Mouse (Mus musculus) neural tube, embryonic 15.5 days (tissue): ENCODE measurements at regions not wholly inside any gene's neighbourhood (a gene's known extent, or its start where the extent isn't known, plus 50 kb on each side); places are given as distances from the start of the nearest gene placed in this dataset.
"Not testable (repeated sequence)": the region's sequence is repeated elsewhere in the genome, so short reads cannot be mapped to it uniquely, and the experiment has no call there.

Source experiments
- ATAC-seq: fragments of 200-750 bp; cut with Nextera tagmentation; 2 replicates; pipeline ENCODE4 v1.8.0; 2017; ENCODE audit warnings: mild to moderate bottlenecking, moderate TSS enrichment, moderate library complexity; ENCODE audit not compliant: low FRiP score
- H3K27ac ChIP-seq: fragments of 300-500 bp; sonication (generic); replicated peaks from 2 replicates; pipeline ENCODE4 v1.5.1; 2015; ENCODE audit warnings: mild to moderate bottlenecking, inconsistent platforms
- H3K27me3 ChIP-seq: fragments of 300-500 bp; sonication (generic); replicated peaks from 2 replicates; pipeline ENCODE4 v1.6.1; 2015; ENCODE audit warnings: inconsistent platforms
- H3K36me3 ChIP-seq: fragments of 300-500 bp; sonication (generic); 2 replicates; pipeline ENCODE4 v1.6.1; 2015; ENCODE audit warnings: inconsistent platforms
- H3K4me1 ChIP-seq: fragments of 300-500 bp; sonication (generic); 2 replicates; pipeline ENCODE4 v1.6.1; 2015; ENCODE audit warnings: inconsistent platforms
- H3K4me2 ChIP-seq: fragments of 300-500 bp; sonication (generic); 2 replicates; pipeline ENCODE4 v1.6.1; 2015; ENCODE audit warnings: inconsistent platforms, mild to moderate bottlenecking, moderate library complexity
- H3K4me3 ChIP-seq: fragments of 300-500 bp; sonication (generic); replicated peaks from 2 replicates; pipeline ENCODE4 v1.5.1; 2015; ENCODE audit warnings: mild to moderate bottlenecking, inconsistent platforms
- H3K9ac ChIP-seq: fragments of 300-500 bp; sonication (generic); replicated peaks from 2 replicates; pipeline ENCODE4 v1.6.1; 2015; ENCODE audit warnings: mild to moderate bottlenecking, inconsistent platforms
- H3K9me3 ChIP-seq: fragments of 300-500 bp; sonication (generic); replicated peaks from 2 replicates; pipeline ENCODE4 v1.6.1; 2016; ENCODE audit warnings: inconsistent platforms
- WGBS: fragments of 180-500 bp; shearing (Covaris S2); methylation state at CpG from one replicate; pipeline ENCODE4 v1.1.7; 2015; ENCODE audit warnings: mixed read lengths; 5-methylcytosine and 5-hydroxymethylcytosine counted together

DNA sequence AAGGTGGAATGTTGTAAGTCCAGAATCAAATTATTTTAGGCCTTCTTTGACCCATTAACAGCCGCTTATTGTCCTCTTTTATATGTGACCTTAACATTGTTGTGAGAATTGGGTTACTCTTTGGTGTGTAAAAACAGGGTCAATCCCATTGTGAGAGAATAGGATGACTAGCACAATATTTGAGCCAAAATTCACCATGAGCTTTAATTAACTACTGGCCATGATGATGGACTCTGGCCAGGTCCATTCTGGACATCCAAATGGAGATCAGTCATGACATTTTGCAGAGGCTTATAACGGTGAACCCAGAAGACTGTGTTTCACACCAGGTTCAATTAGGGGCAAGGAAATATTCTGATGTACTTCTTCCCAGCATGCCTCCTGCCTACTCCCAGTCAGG is 3548.0 kb downstream of the 9330182O14Rik start:
- no peaks in the 10 kb centered on the region for H3K9me3 ChIP-seq
- H3K27ac ChIP-seq, result no peak overlapping the region
- no peaks in the 10 kb centered on the region for H3K27me3 ChIP-seq
- 91% methylated on average over 2 of the region's 2 CpGs for WGBS
- H3K4me1 ChIP-seq, result no peaks in the 10 kb centered on the region
- ATAC-seq, result no peak
- H3K9ac ChIP-seq, result no peak overlapping the region
- H3K4me3 ChIP-seq, result no peak overlapping the region
- H3K36me3 ChIP-seq, result no peaks in the 10 kb centered on the region
- no peak overlapping the region for H3K4me2 ChIP-seq

DNA sequence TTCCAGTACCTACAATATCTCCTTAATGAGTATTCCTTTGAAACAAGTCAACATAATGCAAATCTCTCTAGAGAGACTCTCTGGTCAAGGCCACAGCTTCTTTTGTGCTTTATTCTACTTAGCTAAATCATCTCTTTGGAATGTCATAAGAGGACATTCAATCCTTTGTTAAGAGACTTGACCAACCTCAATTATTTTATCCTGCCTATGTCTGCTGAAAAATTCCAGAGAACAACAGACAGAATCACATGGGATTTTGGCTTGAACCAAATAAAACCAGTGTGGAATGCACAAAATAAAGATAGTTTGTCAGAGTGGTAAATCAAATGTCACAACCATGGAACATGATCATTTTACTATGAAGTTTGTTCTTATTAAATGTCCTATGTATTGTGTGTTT is 3557.8 kb downstream of the 9330182O14Rik start:
- H3K4me2 ChIP-seq, ATAC-seq, H3K27ac ChIP-seq, H3K9ac ChIP-seq, H3K9me3 ChIP-seq, H3K4me3 ChIP-seq, H3K36me3 ChIP-seq, H3K4me1 ChIP-seq, H3K27me3 ChIP-seq: not testable (repeated sequence)

DNA sequence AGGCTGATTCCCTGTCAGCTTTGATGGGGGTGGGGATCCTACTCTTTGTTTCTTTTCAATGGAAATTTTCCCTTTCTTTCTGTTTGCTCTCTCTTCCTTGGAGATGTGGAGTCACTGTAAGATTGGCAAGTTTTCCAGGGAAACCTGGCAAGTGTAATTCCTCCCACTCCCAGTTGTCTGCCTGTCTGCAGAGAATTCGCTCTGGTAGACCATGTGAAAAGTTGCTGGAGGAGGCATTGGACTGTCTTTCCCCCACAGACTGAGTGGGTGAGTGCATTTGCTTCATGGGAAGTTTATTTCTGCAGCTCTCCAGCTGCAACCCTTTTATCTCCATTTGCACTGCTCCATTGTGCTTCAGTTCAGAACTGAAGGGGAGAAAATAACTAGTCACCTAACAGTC is 3561.3 kb downstream of the 9330182O14Rik start:
- Histone ChIP-seq H3K9me3 (no peaks in the 10 kb centered on the region), H3K4me3 (no peak overlapping the region), H3K36me3 (no peaks in the 10 kb centered on the region), H3K4me2 (no peak overlapping the region), H3K27me3 (no peaks in the 10 kb centered on the region), H3K9ac (no peak overlapping the region), H3K4me1 (no peaks in the 10 kb centered on the region), H3K27ac (no peak overlapping the region)
- 77% methylated on average over 1 of the region's 1 CpGs for WGBS
- no peak for ATAC-seq

DNA sequence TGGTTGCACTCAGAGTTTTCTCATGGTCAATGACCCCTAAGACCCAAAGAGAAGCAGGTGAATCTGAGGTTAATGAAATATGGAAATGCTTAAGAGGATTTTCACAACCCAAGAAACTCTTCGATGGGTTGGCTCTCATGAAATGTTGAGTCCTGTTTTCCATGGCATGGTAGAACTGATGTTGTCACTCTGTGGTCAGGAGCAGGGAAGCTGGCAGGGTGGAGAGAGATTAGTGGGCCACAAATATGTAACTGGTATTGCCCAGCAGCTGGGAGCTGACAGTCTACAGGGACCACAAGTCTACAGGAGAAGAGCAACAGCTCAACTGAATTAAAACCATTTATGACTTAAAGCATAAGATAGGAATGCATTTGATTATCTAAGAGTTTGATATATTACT is 3582.9 kb downstream of the 9330182O14Rik start:
- Histone ChIP-seq H3K4me3 (no peak overlapping the region), H3K27me3 (no peaks in the 10 kb centered on the region), H3K4me1 (no peaks in the 10 kb centered on the region), H3K36me3 (no peaks in the 10 kb centered on the region), H3K9ac (no peak overlapping the region), H3K27ac (no peak overlapping the region), H3K9me3 (no peaks in the 10 kb centered on the region), H3K4me2 (no peak overlapping the region)
- 94% methylated on average over 1 of the region's 1 CpGs for WGBS
- ATAC-seq, result no peak

DNA sequence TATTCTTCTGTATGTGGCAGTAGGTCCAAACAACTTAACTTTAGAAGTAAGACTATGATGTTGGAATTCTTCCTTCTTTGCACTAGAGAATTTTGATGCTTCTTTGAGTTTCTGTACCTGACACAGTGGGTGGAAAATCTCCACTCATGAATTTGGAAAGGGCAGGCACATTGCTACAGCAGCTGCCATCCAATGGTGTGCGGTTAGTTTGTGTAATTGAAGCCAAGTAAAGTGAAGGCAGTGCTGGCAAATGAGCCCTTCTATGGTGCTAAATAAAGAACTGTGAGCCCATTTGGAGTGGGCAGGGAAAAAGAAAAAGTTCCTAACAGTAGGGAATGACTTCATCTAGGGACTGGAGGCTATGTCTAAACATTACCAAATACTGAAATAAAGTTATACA is 3583.4 kb downstream of the 9330182O14Rik start:
- no peaks in the 10 kb centered on the region for H3K4me1 ChIP-seq
- WGBS, result 97% methylated on average over 1 of the region's 1 CpGs
- no peaks in the 10 kb centered on the region for H3K36me3 ChIP-seq
- no peaks in the 10 kb centered on the region for H3K27me3 ChIP-seq
- ATAC-seq, result no peak
- H3K4me3 ChIP-seq, result no peak overlapping the region
- no peak overlapping the region for H3K4me2 ChIP-seq
- no peaks in the 10 kb centered on the region for H3K9me3 ChIP-seq
- no peak overlapping the region for H3K27ac ChIP-seq
- no peak overlapping the region for H3K9ac ChIP-seq

DNA sequence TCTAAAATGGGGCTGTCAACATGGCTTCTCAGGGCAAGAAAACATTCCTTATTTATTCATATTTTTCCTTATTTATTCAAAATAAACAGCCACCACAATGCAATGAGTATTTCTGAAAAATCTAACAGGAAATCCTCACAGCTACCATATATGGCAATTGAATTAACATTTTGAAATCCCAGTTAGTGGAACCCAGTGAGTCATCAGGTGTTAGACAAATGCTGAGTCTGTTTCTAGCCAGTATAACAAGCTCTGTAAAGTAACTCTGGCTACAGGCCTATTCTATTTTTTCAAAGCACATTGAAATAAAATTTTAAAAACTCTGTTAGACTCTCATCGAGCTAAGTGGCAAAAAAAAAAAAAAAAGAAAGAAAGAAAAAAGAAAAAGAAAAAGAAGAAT is 3586.8 kb downstream of the 9330182O14Rik start:
- H3K4me1 ChIP-seq, result no peaks in the 10 kb centered on the region
- no peak overlapping the region for H3K9ac ChIP-seq
- H3K36me3 ChIP-seq, result no peaks in the 10 kb centered on the region
- H3K27me3 ChIP-seq, result no peaks in the 10 kb centered on the region
- WGBS, result 85% methylated on average over 1 of the region's 1 CpGs
- H3K4me3 ChIP-seq, result no peak overlapping the region
- ATAC-seq, result no peak
- no peaks in the 10 kb centered on the region for H3K9me3 ChIP-seq
- H3K27ac ChIP-seq, result no peak overlapping the region
- no peak overlapping the region for H3K4me2 ChIP-seq

DNA sequence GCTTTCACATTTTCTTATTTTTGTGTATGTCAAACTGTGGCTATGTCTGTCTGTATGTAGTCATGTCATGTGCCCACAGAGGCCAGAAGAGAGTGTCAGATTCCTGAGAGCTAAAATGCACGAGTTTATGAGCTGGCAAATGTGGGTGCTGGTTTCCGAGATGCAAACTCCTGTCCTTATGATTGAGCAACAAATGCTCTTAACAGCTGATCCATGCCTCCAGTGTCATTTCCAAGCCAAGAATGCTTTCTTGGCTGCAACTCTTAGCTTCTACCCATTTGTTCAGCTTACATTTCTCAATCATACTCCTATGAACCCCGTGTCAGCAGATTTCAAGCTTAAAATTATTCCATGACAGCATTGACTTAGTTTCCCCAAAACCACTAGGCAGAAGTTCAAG is 3601.5 kb downstream of the 9330182O14Rik start:
- no peak for ATAC-seq
- Histone ChIP-seq H3K4me2 (no peak overlapping the region), H3K4me1 (no peaks in the 10 kb centered on the region), H3K36me3 (no peaks in the 10 kb centered on the region), H3K27ac (no peak overlapping the region), H3K9me3 (no peaks in the 10 kb centered on the region), H3K4me3 (no peak overlapping the region), H3K9ac (no peak overlapping the region), H3K27me3 (no peaks in the 10 kb centered on the region)
- 80% methylated on average over 3 of the region's 3 CpGs for WGBS

DNA sequence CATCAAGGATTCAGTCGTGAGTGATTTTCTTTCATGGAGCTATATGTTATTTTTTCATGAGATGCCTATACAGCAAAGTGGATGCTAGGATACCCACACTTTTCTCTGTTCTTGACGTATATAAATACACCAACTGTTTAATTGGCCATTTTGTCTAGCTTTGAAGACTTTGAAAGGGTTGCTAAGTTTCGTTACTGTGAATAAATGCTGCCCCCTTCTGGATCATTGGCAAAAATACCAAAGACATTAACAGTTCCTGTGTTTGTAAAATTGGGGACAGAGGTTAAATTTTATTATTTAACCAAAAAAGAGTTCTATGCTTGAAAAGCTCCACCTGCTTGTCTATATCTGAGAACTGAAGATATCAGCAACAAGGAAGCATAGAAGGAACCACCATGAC is 3624.1 kb downstream of the 9330182O14Rik start:
- H3K9me3 ChIP-seq, result no peaks in the 10 kb centered on the region
- no peak overlapping the region for H3K27ac ChIP-seq
- H3K4me1 ChIP-seq, result no peaks in the 10 kb centered on the region
- no peak for ATAC-seq
- no peak overlapping the region for H3K4me3 ChIP-seq
- no peak overlapping the region for H3K4me2 ChIP-seq
- H3K36me3 ChIP-seq, result no peaks in the 10 kb centered on the region
- H3K9ac ChIP-seq, result no peak overlapping the region
- WGBS, result 18% methylated on average over 3 of the region's 3 CpGs
- H3K27me3 ChIP-seq, result no peaks in the 10 kb centered on the region

DNA sequence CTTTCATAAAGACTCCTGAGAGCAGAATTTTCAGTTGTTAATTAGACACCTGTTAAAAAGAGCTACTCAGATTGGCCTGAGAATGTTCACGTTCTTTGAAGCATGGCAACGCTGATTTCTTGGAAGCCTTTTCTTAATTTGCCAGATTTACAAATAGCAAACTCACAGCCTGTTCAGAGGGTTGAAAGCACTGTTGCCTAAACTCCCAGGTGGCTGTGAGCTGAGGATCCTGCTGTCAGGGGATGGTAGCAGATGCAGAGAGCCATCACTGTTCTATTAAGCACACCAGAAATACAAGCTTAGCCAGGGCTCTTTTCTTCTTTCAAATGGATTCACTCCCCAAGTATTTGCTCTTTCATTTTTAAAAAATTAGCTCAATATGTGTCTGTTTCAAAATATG is 3630.4 kb downstream of the 9330182O14Rik start:
- H3K36me3 ChIP-seq, result no peaks in the 10 kb centered on the region
- H3K9me3 ChIP-seq, result no peaks in the 10 kb centered on the region
- H3K27me3 ChIP-seq, result no peaks in the 10 kb centered on the region
- H3K4me2 ChIP-seq, result no peak overlapping the region
- no peak overlapping the region for H3K4me3 ChIP-seq
- 89% methylated on average over 2 of the region's 2 CpGs for WGBS
- ATAC-seq, result no peak
- no peak overlapping the region for H3K27ac ChIP-seq
- no peak overlapping the region for H3K9ac ChIP-seq
- no peaks in the 10 kb centered on the region for H3K4me1 ChIP-seq

DNA sequence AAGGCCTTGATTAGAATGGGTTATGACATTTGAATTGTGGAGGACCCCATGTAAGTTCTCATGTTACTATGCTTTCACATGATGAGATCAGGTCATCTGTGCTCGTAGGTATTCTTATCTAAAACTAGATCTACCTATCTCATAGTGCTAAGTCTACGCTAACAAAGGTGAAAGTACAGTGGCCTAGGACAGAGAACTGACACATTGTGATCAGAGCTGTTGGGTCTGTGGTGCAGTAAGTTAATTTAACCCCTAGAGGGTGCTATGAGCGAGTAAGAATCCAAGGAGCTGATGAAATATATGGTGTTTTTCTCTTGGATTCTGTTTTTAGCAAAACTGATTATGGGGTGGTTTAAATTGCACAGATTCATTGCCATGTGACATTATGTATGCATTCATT is 3638.6 kb downstream of the 9330182O14Rik start:
- Histone ChIP-seq H3K4me1 (no peaks in the 10 kb centered on the region), H3K4me2 (no peak overlapping the region), H3K4me3 (no peak overlapping the region), H3K9ac (no peak overlapping the region), H3K36me3 (no peaks in the 10 kb centered on the region), H3K9me3 (no peaks in the 10 kb centered on the region), H3K27ac (no peak overlapping the region), H3K27me3 (no peaks in the 10 kb centered on the region)
- WGBS, result 40% methylated on average over 3 of the region's 3 CpGs
- 0 out of 2 replicates have a peak, but pooled peaks have one; percentile 35 for ATAC-seq

DNA sequence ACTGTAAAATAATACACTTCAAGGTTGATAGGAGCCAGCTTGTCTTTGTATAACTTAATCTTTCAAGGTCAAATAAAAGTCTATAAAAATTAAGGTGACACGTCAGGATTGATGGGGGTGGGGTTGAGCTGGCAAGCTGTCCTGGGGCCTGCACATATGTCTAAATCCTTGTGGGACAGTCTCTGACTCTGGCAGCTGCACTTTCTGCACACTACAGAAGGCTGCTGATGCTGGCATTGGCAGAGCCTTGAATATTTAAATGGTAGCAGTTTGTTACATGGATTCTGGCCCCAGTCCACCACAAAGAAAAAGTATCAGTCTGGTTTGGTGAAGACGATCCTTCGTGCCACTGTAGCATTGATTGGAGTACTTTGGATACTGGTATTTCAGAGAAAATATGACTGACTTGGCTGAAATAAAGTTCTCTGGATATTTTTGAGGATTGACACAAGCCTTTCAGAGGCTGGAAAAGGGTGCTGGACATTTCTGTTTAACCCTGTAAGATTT is 3648.0 kb downstream of the 9330182O14Rik start:
- H3K4me3 ChIP-seq, H3K9me3 ChIP-seq, ATAC-seq, H3K27me3 ChIP-seq, H3K4me1 ChIP-seq, H3K9ac ChIP-seq, H3K4me2 ChIP-seq, H3K27ac ChIP-seq, H3K36me3 ChIP-seq: not testable (repeated sequence)
- 80% methylated on average over 3 of the region's 3 CpGs for WGBS

DNA sequence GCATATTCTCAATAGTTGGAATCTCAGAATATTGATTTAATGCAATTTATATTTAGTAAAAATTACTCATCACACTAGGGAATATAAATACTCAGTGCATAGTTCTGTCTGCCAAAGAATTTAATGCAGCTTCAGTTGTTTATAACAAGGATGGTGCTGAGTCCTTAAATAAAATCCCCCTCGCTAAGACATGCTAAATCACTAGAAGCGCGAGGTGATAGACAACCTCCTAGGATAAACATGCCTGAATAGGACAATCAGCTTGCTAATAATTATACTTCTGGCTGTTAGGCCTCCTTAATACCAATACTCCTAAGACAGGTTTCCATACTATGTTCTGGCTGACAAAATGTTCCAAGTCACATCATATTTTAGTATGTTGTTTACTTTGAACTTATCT is 3650.0 kb downstream of the 9330182O14Rik start:
- Histone ChIP-seq H3K9me3 (no peaks in the 10 kb centered on the region), H3K27ac (no peak overlapping the region), H3K36me3 (no peaks in the 10 kb centered on the region), H3K4me1 (no peaks in the 10 kb centered on the region), H3K9ac (no peak overlapping the region), H3K4me2 (no peak overlapping the region), H3K27me3 (no peaks in the 10 kb centered on the region), H3K4me3 (no peak overlapping the region)
- 84% methylated on average over 3 of the region's 3 CpGs for WGBS
- no peak for ATAC-seq

DNA sequence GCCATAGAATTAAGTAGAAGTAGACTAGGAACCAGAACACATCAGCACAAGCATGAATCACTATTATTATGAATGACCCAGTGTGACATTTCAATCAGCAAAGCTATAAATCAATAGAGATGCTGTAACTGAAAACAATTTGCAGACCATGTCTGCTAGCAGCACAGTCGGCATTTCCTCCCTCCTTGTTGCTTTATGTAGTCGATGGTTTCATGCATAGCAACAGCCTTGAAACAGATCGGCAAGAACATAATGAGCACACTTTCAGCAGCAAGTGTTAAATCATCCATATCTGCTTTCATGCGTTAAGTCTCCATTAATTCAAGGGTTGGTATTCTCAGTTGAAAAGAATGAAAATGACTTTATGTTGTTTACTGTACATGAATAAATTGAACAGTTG is 3669.2 kb downstream of the 9330182O14Rik start:
- no peak overlapping the region for H3K4me2 ChIP-seq
- 11% methylated on average over 4 of the region's 4 CpGs for WGBS
- H3K27ac ChIP-seq, result peak overlapping the region; percentile 54; the same call in 1 of the 2 replicates
- H3K27me3 ChIP-seq, result no peaks in the 10 kb centered on the region
- no peak overlapping the region for H3K9ac ChIP-seq
- ATAC-seq, result peak; percentile 78
- H3K4me1 ChIP-seq, result peaks cover 5% of the 10 kb centered on the region; the same call in 1 of the 2 replicates
- no peak overlapping the region for H3K4me3 ChIP-seq
- H3K36me3 ChIP-seq, result no peaks in the 10 kb centered on the region
- H3K9me3 ChIP-seq, result no peaks in the 10 kb centered on the region
